Mouse (Mus musculus) stomach, embryonic 15.5 days (tissue): ENCODE results near the gene Fsip2. TPM values are rescaled to one million over a fixed set of nuclear protein-coding genes. Genes with fewer than 3 reads are reported as not detected.

Experiments
- ATAC-seq: fragments of 200-750 bp; cut with Nextera tagmentation; 2 replicates; pipeline ENCODE4 v1.8.0; 2017; ENCODE audit warnings: low read depth, moderate number of reproducible peaks, moderate TSS enrichment; ENCODE audit not compliant: insufficient read depth, low FRiP score
- H3K27ac ChIP-seq: fragments of 300-500 bp; sonication (generic); 2 replicates; pipeline ENCODE4 v1.5.1; 2015; ENCODE audit warnings: mild to moderate bottlenecking, inconsistent platforms
- H3K27me3 ChIP-seq: fragments of 300-500 bp; sonication (generic); replicated peaks from 2 replicates; pipeline ENCODE4 v1.6.1; 2015; ENCODE audit warnings: inconsistent platforms
- H3K36me3 ChIP-seq: fragments of 300-500 bp; sonication (generic); 2 replicates; pipeline ENCODE4 v1.6.1; 2015; ENCODE audit warnings: inconsistent platforms
- H3K4me1 ChIP-seq: fragments of 300-500 bp; sonication (generic); 2 replicates; pipeline ENCODE4 v1.6.1; 2015; ENCODE audit warnings: inconsistent platforms
- H3K4me2 ChIP-seq: fragments of 300-500 bp; sonication (generic); 2 replicates; pipeline ENCODE4 v1.6.1; 2015; ENCODE audit warnings: mild to moderate bottlenecking, inconsistent platforms
- H3K4me3 ChIP-seq: fragments of 300-500 bp; sonication (generic); replicated peaks from 2 replicates; pipeline ENCODE4 v1.5.1; 2015; ENCODE audit warnings: inconsistent platforms
- H3K9ac ChIP-seq: fragments of 300-500 bp; sonication (generic); 2 replicates; pipeline ENCODE4 v1.6.1; 2015; ENCODE audit warnings: inconsistent platforms
- H3K9me3 ChIP-seq: fragments of 300-500 bp; sonication (generic); 2 replicates; pipeline ENCODE4 v1.6.1; 2016; ENCODE audit warnings: inconsistent platforms
- WGBS: fragments of 180-500 bp; shearing (Covaris S2); methylation state at CpG from one replicate; pipeline ENCODE4 v1.1.7; 2015; 5-methylcytosine and 5-hydroxymethylcytosine counted together
- polyA plus RNA-seq: library from polyadenylated mRNA; unstranded; fragments of >200 nt; fragmentation: Nextera tagmentation; extraction: Ambion mirVana; gene quantifications from 2 replicates; pipeline ENCODE4 v1.2.1, GENCODE M21; 2015

Gene Fsip2
- polyA plus RNA-seq, result under 0.01 TPM in 1 of 2 replicates, not detected in the other

GRCm38 (mm10) chr2:82943472-82943871 lies at the start of gene Fsip2:
TSS of gene Fsip2 (plus strand) at chr2:82943634.
- Histone ChIP-seq H3K4me3 (no peak within 1 kb of the TSS), H3K9ac (no peak within 1 kb of the TSS), H3K27me3 (no peaks in the 10 kb centered on the region), H3K36me3 (no peaks in the 10 kb centered on the region), H3K4me2 (no peak within 1 kb of the TSS), H3K9me3 (no peaks in the 10 kb centered on the region), H3K27ac (no peak within 1 kb of the TSS), H3K4me1 (no peaks in the 10 kb centered on the region)
- no peak for ATAC-seq
- WGBS, result 92% methylated on average over 17 of the region's 17 CpGs

DNA sequence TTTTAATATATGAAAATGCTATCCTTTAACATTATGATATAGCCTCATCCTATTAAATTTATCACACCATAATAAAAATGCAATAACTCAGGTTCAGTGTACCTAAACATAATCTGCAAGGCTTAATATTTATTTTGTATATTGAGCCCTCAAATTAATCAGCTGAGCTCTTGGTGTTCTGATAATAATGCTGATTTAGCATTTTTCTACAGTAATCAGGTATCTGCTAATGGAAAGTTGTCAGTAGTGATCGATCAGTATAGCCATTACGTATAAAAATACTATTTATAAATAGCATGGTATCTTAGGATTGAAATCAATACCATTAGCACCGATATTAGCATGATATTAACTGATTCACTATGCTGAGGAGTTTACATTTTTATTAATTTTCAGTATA lies 20.0 kb downstream of the Fsip2 start:
- Histone ChIP-seq H3K36me3 (no peaks in the 10 kb centered on the region), H3K27ac (no peak overlapping the region), H3K9me3 (no peaks in the 10 kb centered on the region), H3K4me2 (no peak overlapping the region), H3K27me3 (no peaks in the 10 kb centered on the region), H3K9ac (no peak overlapping the region), H3K4me3 (no peak overlapping the region), H3K4me1 (no peaks in the 10 kb centered on the region)
- no peak for ATAC-seq
- 86% methylated on average over 3 of the region's 3 CpGs for WGBS

- H3K9me3 ChIP-seq, result no peaks in the 10 kb centered on the region
- H3K4me3 ChIP-seq, result no peak overlapping the region
- ATAC-seq, result no peak
- no peak overlapping the region for H3K4me2 ChIP-seq
- H3K27me3 ChIP-seq, result no peaks in the 10 kb centered on the region
- H3K4me1 ChIP-seq, result no peaks in the 10 kb centered on the region
- H3K36me3 ChIP-seq, result no peaks in the 10 kb centered on the region
- H3K9ac ChIP-seq, result no peak overlapping the region
- WGBS, result 62% methylated on average over 7 of the region's 7 CpGs
- no peak overlapping the region for H3K27ac ChIP-seq
Observed at GRCm38 (mm10) chr2:83025853-83026252, 82.4 kb downstream of the Fsip2 start.

- no peak overlapping the region for H3K27ac ChIP-seq
- H3K27me3 ChIP-seq, result no peaks in the 10 kb centered on the region
- 65% methylated on average over 5 of the region's 5 CpGs for WGBS
- no peak overlapping the region for H3K4me2 ChIP-seq
- no peak for ATAC-seq
- H3K9me3 ChIP-seq, result no peaks in the 10 kb centered on the region
- H3K4me3 ChIP-seq, result no peak overlapping the region
- no peaks in the 10 kb centered on the region for H3K4me1 ChIP-seq
- H3K36me3 ChIP-seq, result no peaks in the 10 kb centered on the region
- no peak overlapping the region for H3K9ac ChIP-seq
Observed at GRCm38 (mm10) chr2:83052914-83053690, 109.7 kb downstream of the Fsip2 start.
